Mouse (Mus musculus) kidney, postnatal 0 days (tissue): ENCODE measurements around the gene Shroom3. TPM values are rescaled to one million over a fixed set of nuclear protein-coding genes. Genes with fewer than 3 reads are reported as not detected.

Experiments
- ATAC-seq: fragments of 200-750 bp; cut with Nextera tagmentation; replicated peaks from 2 replicates; pipeline ENCODE4 v1.8.0; 2017; ENCODE audit warnings: low read depth, moderate number of reproducible peaks, moderate TSS enrichment, moderate library complexity; ENCODE audit not compliant: low FRiP score
- DNase-seq: peaks from one replicate; pipeline ENCODE4 v3.0.0-alpha.2; 2016; ENCODE audit warnings: low spot score
- H3K27ac ChIP-seq: fragments of 300-500 bp; sonication (generic); 2 replicates; pipeline ENCODE4 v1.5.1; 2014; ENCODE audit warnings: mild to moderate bottlenecking
- H3K27me3 ChIP-seq: fragments of 300-500 bp; sonication (generic); 2 replicates; pipeline ENCODE4 v1.6.1; 2014; ENCODE audit warnings: low read length, mixed read lengths; ENCODE audit not compliant: insufficient read depth
- H3K36me3 ChIP-seq: fragments of 300-500 bp; sonication (generic); 2 replicates; pipeline ENCODE4 v1.6.1; 2014; ENCODE audit warnings: low read length, mixed read lengths; ENCODE audit not compliant: insufficient read depth
- H3K4me1 ChIP-seq: fragments of 300-500 bp; sonication (generic); replicated peaks from 2 replicates; pipeline ENCODE4 v1.6.1; 2014; ENCODE audit warnings: antibody characterized with exemption, low read length, mixed read lengths; ENCODE audit not compliant: insufficient read depth
- H3K4me2 ChIP-seq: fragments of 300-500 bp; sonication (generic); 2 replicates; pipeline ENCODE4 v1.6.1; 2014; ENCODE audit warnings: mild to moderate bottlenecking, low read length, moderate library complexity, mixed read lengths
- H3K4me3 ChIP-seq: fragments of 300-500 bp; sonication (generic); replicated peaks from 2 replicates; pipeline ENCODE4 v1.5.1; 2014; ENCODE audit warnings: low read depth, low read length
- H3K9ac ChIP-seq: fragments of 300-500 bp; sonication (generic); 2 replicates; pipeline ENCODE4 v1.6.1; 2014; ENCODE audit warnings: low read depth, low read length
- H3K9me3 ChIP-seq: fragments of 300-500 bp; sonication (generic); replicated peaks from 2 replicates; pipeline ENCODE4 v1.6.1; 2016; ENCODE audit warnings: low read length, inconsistent platforms, mixed read lengths
- CTCF ChIP-seq: IDR thresholded peaks from 2 replicates; pipeline ENCODE4 v1.5.1; 2016; ENCODE audit warnings: antibody characterized with exemption, low read depth, mild to moderate bottlenecking, moderate library complexity
- WGBS: fragments of 180-500 bp; shearing (Covaris S2); extraction: QIAGEN DNeasy Blood & Tissue Kit; methylation state at CpG from one replicate; pipeline ENCODE4 v1.1.7; 2014; 5-methylcytosine and 5-hydroxymethylcytosine counted together
- polyA plus RNA-seq: library from polyadenylated mRNA; unstranded; fragments of >200 nt; fragmentation: Nextera tagmentation; extraction: Ambion mirVana; gene quantifications from 2 replicates; pipeline ENCODE4 v1.2.1, GENCODE M21; 2015

Gene Shroom3
- polyA plus RNA-seq, 1 experiment from 2014 or later, result 6.7 TPM

- WGBS, result 82% methylated on average over 2 of the region's 2 CpGs
- DNase-seq (no peak), ATAC-seq (no peak)
- TF ChIP-seq CTCF, result no peak
- Histone ChIP-seq H3K4me2 (no peak overlapping the region), H3K27me3 (no peaks in the 10 kb centered on the region), H3K9ac (no peak overlapping the region), H3K4me1 (no peaks in the 10 kb centered on the region), H3K4me3 (no peak overlapping the region), H3K27ac (no peak overlapping the region), H3K36me3 (no peaks in the 10 kb centered on the region), H3K9me3 (no peaks in the 10 kb centered on the region)
Measured at GRCm38 (mm10) chr5:92868231-92868630, 185.0 kb downstream of the Shroom3 start.

DNA sequence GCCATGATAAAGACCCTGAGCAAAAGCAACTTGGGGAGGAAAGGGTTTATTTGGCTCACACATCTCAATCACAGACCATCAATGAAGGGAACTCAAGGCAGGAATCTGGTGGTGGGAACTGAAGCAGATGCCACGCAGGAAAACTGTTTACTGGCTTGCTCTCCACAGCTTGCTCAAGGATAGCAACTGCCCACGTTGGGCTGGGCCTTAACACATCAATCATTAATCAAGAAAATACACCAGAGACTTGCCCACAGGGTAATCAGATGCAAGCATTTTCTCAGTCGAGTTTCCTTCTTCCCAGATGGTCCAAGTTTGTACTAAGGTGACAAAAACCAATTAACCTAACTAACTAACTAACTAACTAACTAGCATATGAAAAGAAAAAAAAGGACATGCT lies 187.8 kb downstream of the Shroom3 start:
- Histone ChIP-seq H3K36me3 (no peaks in the 10 kb centered on the region), H3K4me1 (no peaks in the 10 kb centered on the region), H3K27ac (no peak overlapping the region), H3K27me3 (no peaks in the 10 kb centered on the region), H3K9me3 (no peaks in the 10 kb centered on the region), H3K9ac (no peak overlapping the region), H3K4me2 (no peak overlapping the region), H3K4me3 (no peak overlapping the region)
- no peak for ATAC-seq
- DNase-seq, result no peak
- 26% methylated on average over 3 of the region's 3 CpGs for WGBS
- TF ChIP-seq CTCF, result no peak

GRCm38 (mm10) chr5:92872182-92872581 lies 188.9 kb downstream of the Shroom3 start:
- Histone ChIP-seq H3K9ac (no peak overlapping the region), H3K4me1 (0 out of 2 replicates have a peak, but pooled peaks cover 3% of the 10 kb centered on the region), H3K36me3 (no peaks in the 10 kb centered on the region), H3K27ac (no peak overlapping the region), H3K27me3 (no peaks in the 10 kb centered on the region), H3K4me2 (no peak overlapping the region), H3K9me3 (no peaks in the 10 kb centered on the region), H3K4me3 (no peak overlapping the region)
- ATAC-seq (no peak), DNase-seq (peak; percentile 58)
- 63% methylated on average over 4 of the region's 4 CpGs for WGBS
- TF ChIP-seq CTCF, result peak; percentile 51

- TF ChIP-seq CTCF, result no peak
- ATAC-seq (no peak), DNase-seq (no peak)
- H3K36me3 ChIP-seq, result no peaks in the 10 kb centered on the region
- no peak overlapping the region for H3K4me3 ChIP-seq
- no peaks in the 10 kb centered on the region for H3K9me3 ChIP-seq
- 0 out of 2 replicates have a peak, but pooled peaks cover 3% of the 10 kb centered on the region for H3K4me1 ChIP-seq
- H3K4me2 ChIP-seq, result no peak overlapping the region
- no peak overlapping the region for H3K9ac ChIP-seq
- WGBS, result 57% methylated on average over 2 of the region's 2 CpGs
- H3K27ac ChIP-seq, result no peak overlapping the region
- H3K27me3 ChIP-seq, result no peaks in the 10 kb centered on the region
Measured at GRCm38 (mm10) chr5:92872991-92873390, 189.8 kb downstream of the Shroom3 start.

DNA sequence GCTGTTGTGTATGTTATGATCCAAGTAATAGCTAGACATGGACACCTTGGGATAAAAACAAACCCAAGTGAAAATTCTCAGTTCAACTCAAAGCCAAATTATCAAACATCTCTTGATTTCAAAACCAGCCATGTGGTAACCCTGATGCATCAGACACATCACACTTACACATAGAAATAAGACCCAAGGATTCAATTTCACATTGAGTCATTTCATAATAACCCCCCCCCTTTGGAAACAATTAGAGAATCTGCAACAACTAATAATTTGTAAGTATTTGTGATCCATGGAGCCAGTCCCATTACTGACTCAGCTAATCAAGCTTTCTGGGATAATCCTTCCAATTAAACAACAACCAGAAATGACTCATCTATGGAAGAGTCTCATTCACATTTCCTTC lies 190.3 kb downstream of the Shroom3 start:
- no peak for DNase-seq
- Histone ChIP-seq H3K9me3 (no peaks in the 10 kb centered on the region), H3K36me3 (no peaks in the 10 kb centered on the region), H3K4me3 (no peak overlapping the region), H3K4me1 (0 out of 2 replicates have a peak, but pooled peaks cover 3% of the 10 kb centered on the region), H3K27ac (no peak overlapping the region), H3K9ac (no peak overlapping the region), H3K27me3 (no peaks in the 10 kb centered on the region), H3K4me2 (no peak overlapping the region)
- no peak for TF ChIP-seq CTCF
- ATAC-seq, result no peak

GRCm38 (mm10) chr5:92875836-92876235 lies 192.6 kb downstream of the Shroom3 start:
- H3K36me3 ChIP-seq, result no peaks in the 10 kb centered on the region
- no peak overlapping the region for H3K4me2 ChIP-seq
- ATAC-seq (no peak), DNase-seq (no peak)
- WGBS, result 94% methylated on average over 10 of the region's 10 CpGs
- no peak overlapping the region for H3K27ac ChIP-seq
- 0 out of 2 replicates have a peak, but pooled peaks cover 3% of the 10 kb centered on the region for H3K4me1 ChIP-seq
- no peaks in the 10 kb centered on the region for H3K27me3 ChIP-seq
- no peaks in the 10 kb centered on the region for H3K9me3 ChIP-seq
- H3K9ac ChIP-seq, result no peak overlapping the region
- no peak for TF ChIP-seq CTCF
- H3K4me3 ChIP-seq, result no peak overlapping the region

GRCm38 (mm10) chr5:92877104-92877503 lies 193.9 kb downstream of the Shroom3 start:
- 46% methylated on average over 3 of the region's 3 CpGs for WGBS
- Histone ChIP-seq H3K9me3 (no peaks in the 10 kb centered on the region), H3K9ac (no peak overlapping the region), H3K27me3 (no peaks in the 10 kb centered on the region), H3K36me3 (no peaks in the 10 kb centered on the region), H3K4me1 (0 out of 2 replicates have a peak, but pooled peaks cover 3% of the 10 kb centered on the region), H3K27ac (no peak overlapping the region), H3K4me2 (no peak overlapping the region), H3K4me3 (no peak overlapping the region)
- no peak for TF ChIP-seq CTCF
- ATAC-seq (peak; percentile 80), DNase-seq (no peak)
